Mouse (Mus musculus) heart, postnatal 10 days (tissue): ENCODE data around the gene Capn7. TPM values are rescaled to one million over a fixed set of nuclear protein-coding genes. Genes with fewer than 3 reads are reported as not detected.

Source experiments
- DNase-seq, 2 experiments: peaks; one replicate each; pipeline ENCODE4 v3.0.0; 2021
- intact Hi-C: fragments of 180-260 bp; cut with DNase I; formaldehyde crosslinking; loops from one replicate; pipeline ENCODE4 v1.15.1; 2025
- total RNA-seq, 2 experiments: library from RNA; stranded (reverse); gene quantifications; 2 replicates each; pipeline ENCODE4 v1.2.3; 2021

The Capn7 gene
- total RNA-seq, 2 experiments from 2014 or later: 29.8 to 37.9 TPM

GRCm38 (mm10) chr14:31362236-31362635 lies 25.8 kb downstream of the Capn7 start:
- DNase-seq: no peak
- intact Hi-C loops: loop anchor here (10.0 kb wide), 1 partner anchor 243 kb away; no protein-coding TSS in a partner anchor

GRCm38 (mm10) chr14:31364589-31364988 lies 28.2 kb downstream of the Capn7 start:
- no peak for DNase-seq
- intact Hi-C loops: loop anchor here (10.0 kb wide), 1 partner anchor 240 kb away; no protein-coding TSS in a partner anchor

GRCm38 (mm10) chr14:31365350-31365749 lies 28.9 kb downstream of the Capn7 start:
- peak; percentile 71 to 86 for DNase-seq
- intact Hi-C loops: loop anchor here (1.0 to 10.0 kb wide), 2 partner anchors 107 to 239 kb away; no protein-coding TSS in a partner anchor

GRCm38 (mm10) chr14:31367951-31368350 lies 31.5 kb downstream of the Capn7 start:
- no peak for DNase-seq
- intact Hi-C loops: loop anchor here (10.0 kb wide), 1 partner anchor 237 kb away; no protein-coding TSS in a partner anchor

- intact Hi-C loops: loop anchor here (10.0 kb wide), 1 partner anchor 235 kb away; no protein-coding TSS in a partner anchor
Measured at GRCm38 (mm10) chr14:31369377-31369776, 32.9 kb downstream of the Capn7 start.

GRCm38 (mm10) chr14:31374390-31374789 lies 38.0 kb downstream of the Capn7 start:
- DNase-seq: no peak
- intact Hi-C loops: no loop called here

More at GRCm38 (mm10) chr14:31369377-31369776, 32.9 kb downstream of the Capn7 start:
- DNase-seq: no peak

GRCm38 (mm10) chr14:31376331-31376730 lies 39.9 kb downstream of the Capn7 start:
- DNase-seq: no peak
- intact Hi-C loops: no loop called here

- intact Hi-C loops: no loop called here
- no peak for DNase-seq
Measured at GRCm38 (mm10) chr14:31382276-31382675, 45.8 kb downstream of the Capn7 start.

GRCm38 (mm10) chr14:31383470-31384050 lies 47.1 kb downstream of the Capn7 start:
- no peak for DNase-seq
- intact Hi-C loops: no loop called here

GRCm38 (mm10) chr14:31384366-31385323 lies 48.2 kb downstream of the Capn7 start:
- intact Hi-C loops: loop anchor here (1.0 kb wide), 1 partner anchor 88 kb away; no protein-coding TSS in a partner anchor
- peak; percentile 75 to 77 for DNase-seq

- intact Hi-C loops: loop anchor here (1.0 kb wide), 1 partner anchor 87 kb away; no protein-coding TSS in a partner anchor
- DNase-seq: no peak
Measured at GRCm38 (mm10) chr14:31385406-31385805, 49.0 kb downstream of the Capn7 start.

- intact Hi-C loops: loop anchor here (1.0 kb wide), 2 partner anchors 50 to 86 kb away; partner anchors contain the start of gene Sh3bp5
Measured at GRCm38 (mm10) chr14:31385977-31386697, 49.7 kb downstream of the Capn7 start.

GRCm38 (mm10) chr14:31387301-31387981 lies 51.0 kb downstream of the Capn7 start:
- peak; percentile 70 to 73 for DNase-seq
- intact Hi-C loops: no loop called here

More at GRCm38 (mm10) chr14:31385977-31386697, 49.7 kb downstream of the Capn7 start:
- DNase-seq: peak; percentile 93

- intact Hi-C loops: no loop called here
- DNase-seq: no peak
Measured at GRCm38 (mm10) chr14:31388086-31388872, 51.8 kb downstream of the Capn7 start.

GRCm38 (mm10) chr14:31389421-31390147 lies 53.1 kb downstream of the Capn7 start:
- intact Hi-C loops: no loop called here
- DNase-seq: no peak

- intact Hi-C loops: no loop called here
- no peak for DNase-seq
Measured at GRCm38 (mm10) chr14:31392300-31392699, 55.9 kb downstream of the Capn7 start.

GRCm38 (mm10) chr14:31392873-31393545 lies 56.6 kb downstream of the Capn7 start:
- DNase-seq: no peak
- intact Hi-C loops: no loop called here

GRCm38 (mm10) chr14:31393546-31393890 lies 57.1 kb downstream of the Capn7 start:
- intact Hi-C loops: no loop called here

More at GRCm38 (mm10) chr14:31393546-31393890, 57.1 kb downstream of the Capn7 start:
- DNase-seq: no peak
